Mouse (Mus musculus): ENCODE measurements at regions not wholly inside any gene's neighbourhood (a gene's known extent, or its start where the extent isn't known, plus 50 kb on each side); places are given as distances from the start of the nearest gene placed in this dataset.

DNA sequence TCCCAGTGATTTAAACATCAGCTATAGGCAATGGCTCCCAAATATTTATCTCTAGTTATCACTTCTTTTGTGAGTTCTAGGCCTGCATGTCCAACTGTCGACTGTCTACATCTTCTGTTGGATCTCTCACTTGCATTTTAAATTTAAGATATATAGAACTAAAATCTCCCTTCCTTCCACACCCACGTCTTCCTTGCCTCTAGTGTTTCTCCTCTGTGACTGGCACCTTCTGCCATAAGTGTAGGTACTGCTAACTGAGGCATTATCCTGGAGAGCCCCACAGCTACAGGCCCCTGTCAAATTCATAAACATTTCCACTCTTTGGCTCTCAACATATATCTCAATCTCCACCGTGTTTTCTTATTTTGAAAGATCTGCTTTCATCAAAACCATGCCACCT, 575.0 kb downstream of the Bcl11a start:
- no peak for TF ChIP-seq CTCF (IDR thresholded peaks at IDR 0.05; ENCODE audit: borderline replicate concordance, extremely low read depth, insufficient read depth, insufficient read length)
- no peak for TF ChIP-seq POLR2A (IDR thresholded peaks at IDR 0.05; ENCODE audit: borderline replicate concordance, extremely low read depth, insufficient read depth, insufficient read length, poor library complexity, severe bottlenecking)

All from brain, embryonic 14.5 days (tissue).